Mouse (Mus musculus): ENCODE measurements at regions not wholly inside any gene's neighbourhood (a gene's known extent, or its start where the extent isn't known, plus 50 kb on each side); places are given as distances from the start of the nearest gene placed in this dataset.

DNA sequence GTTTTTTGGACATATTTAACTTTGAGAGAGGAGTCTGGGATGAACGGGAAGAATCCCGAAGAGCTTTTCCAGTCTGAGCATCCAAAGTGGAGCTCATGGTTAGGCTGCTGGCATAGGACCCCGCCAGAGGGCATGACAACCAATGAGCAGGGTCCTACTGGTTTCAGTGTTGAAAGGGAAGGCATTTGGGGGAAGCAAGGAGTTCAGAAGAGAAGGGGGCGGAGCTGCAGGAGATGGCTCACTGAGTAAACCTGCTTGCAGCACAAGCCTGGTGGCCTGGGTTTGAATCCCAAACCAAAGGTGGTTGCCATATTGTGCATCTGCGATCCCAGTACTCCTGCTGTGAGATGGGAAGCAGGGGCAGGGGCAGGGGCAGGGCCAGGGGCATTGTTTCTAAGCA, 161.4 kb upstream of the Ubr2 start:
- 93% methylated on average over 5 of the region's 5 CpGs for WGBS

DNA sequence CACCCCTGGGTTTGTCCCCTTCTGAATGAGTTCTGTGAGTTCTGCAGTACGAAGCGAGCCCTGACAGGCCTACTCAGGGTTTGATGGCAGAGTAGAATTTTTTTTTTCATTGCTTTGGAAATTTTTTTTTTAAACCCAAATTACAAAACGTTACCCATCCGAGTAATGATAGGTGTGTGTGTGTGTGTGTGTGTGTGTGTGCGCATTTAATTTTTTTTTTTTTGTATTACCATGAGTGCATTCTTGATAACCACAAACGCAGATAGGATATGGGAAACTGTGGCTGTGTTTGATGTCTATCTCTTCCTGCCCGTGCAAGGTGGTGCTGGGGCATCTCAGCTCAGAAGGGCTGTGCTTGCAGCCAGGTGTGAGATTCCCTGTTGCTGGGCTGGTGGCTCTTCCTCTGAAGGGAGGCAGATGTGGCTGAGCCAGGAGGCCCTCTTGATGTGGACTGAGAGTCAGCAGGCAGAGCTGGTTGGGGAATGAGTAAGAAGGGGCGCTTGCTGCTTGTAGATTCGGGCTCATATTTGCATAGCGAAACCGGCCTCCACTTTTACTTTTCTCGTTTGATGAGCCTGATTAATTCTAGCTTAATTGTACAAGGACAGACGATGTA, 160.7 kb upstream of the Ubr2 start:
- H3K27me3 ChIP-seq (replicated peaks) = no peaks in the 10 kb centered on the region
- H3K36me3 ChIP-seq = no peaks in the 10 kb centered on the region
- H3K9ac ChIP-seq (replicated peaks) = no peak overlapping the region
- H3K4me1 ChIP-seq = peaks cover 28% of the 10 kb centered on the region
- H3K4me3 ChIP-seq (replicated peaks) = no peak overlapping the region
- no peaks in the 10 kb centered on the region for H3K9me3 ChIP-seq (replicated peaks)
- H3K4me2 ChIP-seq = no peak overlapping the region
- ATAC-seq (ENCODE audit: low FRiP score) = no peak
- 91% methylated on average over 13 of the region's 13 CpGs for WGBS
- H3K27ac ChIP-seq (replicated peaks) = no peak overlapping the region

More for the DNA sequence above, 161.4 kb upstream of the Ubr2 start:
- no peak overlapping the region for H3K4me3 ChIP-seq (replicated peaks)
- no peak overlapping the region for H3K27ac ChIP-seq (replicated peaks)
- no peak overlapping the region for H3K4me2 ChIP-seq
- H3K27me3 ChIP-seq (replicated peaks) = no peaks in the 10 kb centered on the region
- H3K9me3 ChIP-seq (replicated peaks) = no peaks in the 10 kb centered on the region
- ATAC-seq (ENCODE audit: low FRiP score) = no peak
- H3K36me3 ChIP-seq = no peaks in the 10 kb centered on the region
- H3K4me1 ChIP-seq = peaks cover 24% of the 10 kb centered on the region
- no peak overlapping the region for H3K9ac ChIP-seq (replicated peaks)

- Histone ChIP-seq H3K4me2 (no peak overlapping the region), H3K9ac (replicated peaks) (no peak overlapping the region), H3K36me3 (no peaks in the 10 kb centered on the region), H3K9me3 (replicated peaks) (no peaks in the 10 kb centered on the region), H3K27me3 (replicated peaks) (no peaks in the 10 kb centered on the region), H3K4me3 (replicated peaks) (no peak overlapping the region), H3K4me1 (peaks cover 24% of the 10 kb centered on the region), H3K27ac (replicated peaks) (peak overlapping the region; percentile 60)
- 66% methylated on average over 8 of the region's 8 CpGs for WGBS
- no peak for ATAC-seq (ENCODE audit: low FRiP score)
Measured at GRCm38 (mm10) chr17:47168105-47168504, 157.7 kb upstream of the Ubr2 start.

- Histone ChIP-seq H3K36me3 (no peaks in the 10 kb centered on the region), H3K4me1 (peaks cover 24% of the 10 kb centered on the region), H3K27ac (replicated peaks) (no peak overlapping the region), H3K9me3 (replicated peaks) (no peaks in the 10 kb centered on the region), H3K4me3 (replicated peaks) (no peak overlapping the region), H3K4me2 (no peak overlapping the region), H3K9ac (replicated peaks) (no peak overlapping the region), H3K27me3 (replicated peaks) (no peaks in the 10 kb centered on the region)
- ATAC-seq (ENCODE audit: low FRiP score) = no peak
- 72% methylated on average over 9 of the region's 10 CpGs for WGBS
Measured at GRCm38 (mm10) chr17:47163677-47164340, 153.5 kb upstream of the Ubr2 start.

DNA sequence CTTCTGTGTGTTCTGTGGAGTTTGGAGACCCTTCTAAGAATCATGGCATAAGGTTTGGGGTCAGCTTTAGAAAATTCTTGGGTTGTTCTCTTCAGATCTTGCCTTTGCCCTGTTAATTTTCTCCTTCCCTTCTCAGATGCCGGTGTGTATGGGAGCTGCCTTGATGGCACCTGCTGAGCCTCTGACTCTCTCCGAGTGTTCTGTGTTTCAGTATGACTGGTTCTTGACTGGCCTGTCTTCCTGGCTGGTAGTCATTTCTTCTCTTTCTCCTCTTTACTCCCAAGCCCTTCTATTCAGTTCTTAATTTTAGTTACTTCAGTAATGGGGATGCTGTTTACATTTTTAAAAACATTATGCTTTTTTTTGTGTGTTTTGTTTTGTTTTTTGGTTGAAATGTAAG, 152.1 kb upstream of the Ubr2 start:
- no peaks in the 10 kb centered on the region for H3K9me3 ChIP-seq (replicated peaks)
- no peaks in the 10 kb centered on the region for H3K36me3 ChIP-seq
- H3K27ac ChIP-seq (replicated peaks) = no peak overlapping the region
- no peak overlapping the region for H3K4me3 ChIP-seq (replicated peaks)
- no peak overlapping the region for H3K4me2 ChIP-seq
- WGBS = 36% methylated on average over 2 of the region's 2 CpGs
- H3K4me1 ChIP-seq = peaks cover 10% of the 10 kb centered on the region
- no peaks in the 10 kb centered on the region for H3K27me3 ChIP-seq (replicated peaks)
- H3K9ac ChIP-seq (replicated peaks) = no peak overlapping the region
- ATAC-seq (ENCODE audit: low FRiP score) = no peak

GRCm38 (mm10) chr17:47156237-47156636, 145.9 kb upstream of the Ubr2 start:
- ATAC-seq (ENCODE audit: low FRiP score) = no peak
- WGBS = 86% methylated on average over 11 of the region's 11 CpGs

GRCm38 (mm10) chr17:47151557-47152278, 141.4 kb upstream of the Ubr2 start:
- H3K4me1 ChIP-seq = peaks cover 48% of the 10 kb centered on the region
- H3K27ac ChIP-seq (replicated peaks) = peak overlapping the region; percentile 69
- H3K27me3 ChIP-seq (replicated peaks) = no peaks in the 10 kb centered on the region
- H3K9ac ChIP-seq (replicated peaks) = peak overlapping the region; percentile 40
- peak overlapping the region; percentile 27 for H3K4me3 ChIP-seq (replicated peaks)
- WGBS = 30% methylated on average over 20 of the region's 20 CpGs
- peak; percentile 83 for ATAC-seq (ENCODE audit: low FRiP score)
- peaks cover 7% of the 10 kb centered on the region; the same call in 1 of the 2 replicates for H3K36me3 ChIP-seq
- peak overlapping the region; percentile 55 for H3K4me2 ChIP-seq
- H3K9me3 ChIP-seq (replicated peaks) = no peaks in the 10 kb centered on the region

More at GRCm38 (mm10) chr17:47156237-47156636, 145.9 kb upstream of the Ubr2 start:
- Histone ChIP-seq H3K4me1 (peaks cover 22% of the 10 kb centered on the region), H3K4me2 (no peak overlapping the region), H3K36me3 (peaks cover 5% of the 10 kb centered on the region; the same call in 1 of the 2 replicates), H3K4me3 (replicated peaks) (no peak overlapping the region), H3K9me3 (replicated peaks) (no peaks in the 10 kb centered on the region), H3K27ac (replicated peaks) (no peak overlapping the region), H3K27me3 (replicated peaks) (no peaks in the 10 kb centered on the region), H3K9ac (replicated peaks) (no peak overlapping the region)

DNA sequence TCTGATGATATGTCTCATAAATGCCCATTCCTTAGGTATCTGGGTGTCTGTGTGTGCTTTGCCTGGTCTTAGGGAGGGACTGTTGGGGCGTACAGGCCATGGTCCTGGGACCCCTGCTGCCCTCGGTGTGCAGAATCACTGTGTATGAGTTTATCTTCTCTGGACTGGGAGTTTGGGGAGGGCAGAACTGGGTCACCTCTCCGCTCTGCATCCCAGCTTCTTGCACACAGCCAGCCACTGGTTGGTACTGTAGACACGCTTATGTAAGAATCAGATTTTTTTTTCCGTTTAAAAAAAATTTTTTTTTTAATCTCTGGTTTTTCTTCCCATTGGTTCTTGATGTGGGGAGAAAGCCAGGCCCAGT, 140.8 kb upstream of the Ubr2 start:
- H3K36me3 ChIP-seq = peaks cover 7% of the 10 kb centered on the region; the same call in 1 of the 2 replicates
- H3K9me3 ChIP-seq (replicated peaks) = no peaks in the 10 kb centered on the region
- peak; percentile 35 for ATAC-seq (ENCODE audit: low FRiP score)
- H3K27ac ChIP-seq (replicated peaks) = peak overlapping the region; percentile 69
- WGBS = 63% methylated on average over 5 of the region's 5 CpGs
- peaks cover 50% of the 10 kb centered on the region for H3K4me1 ChIP-seq
- H3K9ac ChIP-seq (replicated peaks) = peak overlapping the region; percentile 40
- H3K4me3 ChIP-seq (replicated peaks) = peak overlapping the region; percentile 27
- H3K27me3 ChIP-seq (replicated peaks) = no peaks in the 10 kb centered on the region
- peak overlapping the region; percentile 55 for H3K4me2 ChIP-seq

- Histone ChIP-seq H3K4me3 (replicated peaks) (no peak overlapping the region), H3K9ac (replicated peaks) (peak overlapping the region; percentile 40; the same call in 1 of the 2 replicates), H3K4me1 (peaks cover 53% of the 10 kb centered on the region), H3K27me3 (replicated peaks) (no peaks in the 10 kb centered on the region), H3K27ac (replicated peaks) (peak overlapping the region; percentile 69), H3K9me3 (replicated peaks) (no peaks in the 10 kb centered on the region), H3K4me2 (peak overlapping the region; percentile 55; the same call in 1 of the 2 replicates), H3K36me3 (peaks cover 7% of the 10 kb centered on the region; the same call in 1 of the 2 replicates)
- 90% methylated on average over 6 of the region's 6 CpGs for WGBS
- ATAC-seq (ENCODE audit: low FRiP score) = no peak
Measured at GRCm38 (mm10) chr17:47150636-47151035, 140.3 kb upstream of the Ubr2 start.

GRCm38 (mm10) chr17:47149662-47150061, 139.3 kb upstream of the Ubr2 start:
- Histone ChIP-seq H3K4me1 (peaks cover 63% of the 10 kb centered on the region), H3K36me3 (peaks cover 5% of the 10 kb centered on the region; the same call in 1 of the 2 replicates)
- WGBS = 91% methylated on average over 13 of the region's 13 CpGs

GRCm38 (mm10) chr17:47149158-47149557, 138.8 kb upstream of the Ubr2 start:
- 93% methylated on average over 9 of the region's 9 CpGs for WGBS
- no peak overlapping the region for H3K4me2 ChIP-seq
- no peaks in the 10 kb centered on the region for H3K9me3 ChIP-seq (replicated peaks)
- peaks cover 68% of the 10 kb centered on the region for H3K4me1 ChIP-seq
- no peak for ATAC-seq (ENCODE audit: low FRiP score)
- H3K36me3 ChIP-seq = peaks cover 3% of the 10 kb centered on the region; the same call in 1 of the 2 replicates
- H3K27me3 ChIP-seq (replicated peaks) = no peaks in the 10 kb centered on the region
- H3K27ac ChIP-seq (replicated peaks) = no peak overlapping the region
- no peak overlapping the region for H3K9ac ChIP-seq (replicated peaks)
- H3K4me3 ChIP-seq (replicated peaks) = no peak overlapping the region

More at GRCm38 (mm10) chr17:47149662-47150061, 139.3 kb upstream of the Ubr2 start:
- Histone ChIP-seq H3K4me2 (no peak overlapping the region), H3K9me3 (replicated peaks) (no peaks in the 10 kb centered on the region), H3K9ac (replicated peaks) (no peak overlapping the region), H3K4me3 (replicated peaks) (no peak overlapping the region), H3K27me3 (replicated peaks) (no peaks in the 10 kb centered on the region), H3K27ac (replicated peaks) (no peak overlapping the region)
- no peak for ATAC-seq (ENCODE audit: low FRiP score)

Data from neural tube, embryonic 15.5 days (tissue).